Mouse (Mus musculus): ENCODE measurements around the gene Isca1. TPM values are rescaled to one million over a fixed set of nuclear protein-coding genes. Genes with fewer than 3 reads are reported as not detected.
"Not testable (repeated sequence)": the region's sequence is repeated elsewhere in the genome, so short reads cannot be mapped to it uniquely, and the experiment has no call there.

Gene Isca1
- total RNA-seq (2017) = 57.1 to 69.2 TPM (median 64.4 TPM) in 3 replicates

DNA sequence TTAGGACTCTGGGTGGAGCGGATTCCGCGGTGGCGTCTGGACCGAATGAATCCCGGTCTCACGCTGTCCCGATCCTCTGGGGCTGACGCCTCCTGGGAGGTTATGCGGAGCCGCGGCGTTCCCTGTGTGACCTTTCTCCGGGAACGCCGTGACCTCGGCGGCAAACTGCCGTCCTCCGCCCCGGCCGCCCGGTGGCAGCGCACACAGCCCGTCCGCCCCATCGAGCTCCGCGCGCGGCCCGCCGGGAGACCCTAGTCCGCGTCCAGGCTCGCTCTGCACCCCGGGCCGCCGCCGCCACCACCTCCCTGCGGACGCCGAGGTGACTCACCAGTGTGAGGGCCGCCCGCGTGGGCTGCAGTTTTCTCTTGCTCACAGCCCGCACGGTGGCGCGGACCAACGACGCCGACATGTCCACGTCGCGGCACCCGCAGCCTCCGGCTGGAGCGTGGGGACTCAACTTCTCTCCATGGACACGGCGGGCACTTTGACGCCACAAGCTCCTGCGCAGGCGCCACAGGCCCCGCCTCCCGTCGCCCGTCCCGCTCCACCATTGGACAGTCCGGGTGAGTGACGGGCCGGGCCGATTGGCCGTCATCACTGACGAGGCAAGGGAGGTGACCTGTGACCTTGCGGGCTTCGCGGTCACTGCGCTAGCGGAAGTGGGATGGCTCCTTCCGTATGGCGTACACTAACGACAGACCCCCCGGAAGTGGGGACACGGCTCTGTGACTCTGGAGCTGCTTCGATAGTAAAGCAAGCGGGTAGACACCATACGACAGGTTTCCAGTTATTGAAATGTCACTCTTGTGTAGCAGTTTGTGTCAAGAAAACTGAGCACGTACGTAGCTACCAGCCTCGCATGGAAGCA lies at the start of gene Isca1:
Gene Isca1, minus strand, starts transcription at position 515 of the 868 bp plus-strand sequence.
- ATAC-seq (replicated peaks; ENCODE audit: insufficient number of reproducible peaks, low FRiP score, low TSS enrichment, poor library complexity, severe bottlenecking) = peak; percentile 94

GRCm38 (mm10) chr13:59817352-59817751 lies 47.7 kb upstream of the Isca1 start:
- no peak for ATAC-seq (replicated peaks; ENCODE audit: insufficient number of reproducible peaks, low FRiP score, low TSS enrichment, poor library complexity, severe bottlenecking)

DNA sequence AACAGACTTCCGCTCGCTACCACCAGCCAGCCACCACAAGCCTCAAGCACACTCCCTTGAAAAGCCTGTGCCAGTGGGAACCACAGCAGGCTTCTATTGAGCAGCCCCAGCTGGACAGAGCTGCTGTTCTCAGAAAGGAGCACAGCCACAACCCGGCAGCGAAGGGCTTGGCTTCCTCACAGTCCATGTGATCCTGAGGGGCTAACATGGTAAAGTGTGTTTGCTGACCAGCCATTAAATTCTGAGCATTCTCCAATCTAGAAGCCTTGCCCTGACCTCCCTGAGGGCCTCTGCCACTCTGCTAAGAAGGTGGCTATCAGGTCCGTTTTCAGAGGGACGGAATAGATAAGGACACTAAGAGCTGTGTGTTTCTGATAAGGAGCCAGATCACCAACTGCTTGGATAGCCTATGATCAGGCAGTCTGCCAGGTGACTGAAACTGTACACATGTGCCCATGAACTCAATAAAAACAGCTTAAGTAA lies 44.5 kb upstream of the Isca1 start:
- no peak for ATAC-seq (replicated peaks; ENCODE audit: insufficient number of reproducible peaks, low FRiP score, low TSS enrichment, poor library complexity, severe bottlenecking)

GRCm38 (mm10) chr13:59811581-59811980 lies 42.0 kb upstream of the Isca1 start:
- ATAC-seq (replicated peaks; ENCODE audit: insufficient number of reproducible peaks, low FRiP score, low TSS enrichment, poor library complexity, severe bottlenecking) = no peak

- no peak for ATAC-seq (replicated peaks; ENCODE audit: insufficient number of reproducible peaks, low FRiP score, low TSS enrichment, poor library complexity, severe bottlenecking)
Measured at GRCm38 (mm10) chr13:59801000-59801399, 31.4 kb upstream of the Isca1 start.

GRCm38 (mm10) chr13:59800077-59800476 lies 30.5 kb upstream of the Isca1 start:
- ATAC-seq (replicated peaks; ENCODE audit: insufficient number of reproducible peaks, low FRiP score, low TSS enrichment, poor library complexity, severe bottlenecking) = no peak

- 0 out of 2 replicates have a peak, but pooled peaks have one; percentile 15 for ATAC-seq (replicated peaks; ENCODE audit: insufficient number of reproducible peaks, low FRiP score, low TSS enrichment, poor library complexity, severe bottlenecking)
Measured at GRCm38 (mm10) chr13:59798306-59798705, 28.7 kb upstream of the Isca1 start.

DNA sequence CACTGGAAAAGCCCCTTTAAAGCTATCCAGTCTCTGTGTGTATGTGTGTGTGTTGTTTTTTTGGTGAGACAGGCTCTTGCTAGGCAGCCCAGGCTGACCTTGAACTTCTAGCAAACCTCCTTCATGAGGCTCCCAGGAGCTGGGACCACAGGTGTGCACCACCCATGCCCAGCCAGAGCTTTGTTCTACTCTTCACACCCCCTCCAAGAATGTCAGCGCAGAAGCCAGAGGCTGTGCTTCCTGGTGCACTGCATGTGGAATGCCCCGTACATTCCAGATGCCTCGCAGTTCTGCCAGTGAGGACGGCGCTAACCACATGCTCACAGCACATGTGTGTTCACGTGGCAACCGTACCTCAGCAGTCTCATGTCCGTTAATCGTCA lies 26.8 kb upstream of the Isca1 start:
- no peak for ATAC-seq (replicated peaks; ENCODE audit: insufficient number of reproducible peaks, low FRiP score, low TSS enrichment, poor library complexity, severe bottlenecking)

GRCm38 (mm10) chr13:59795807-59796465 lies 26.3 kb upstream of the Isca1 start:
- ATAC-seq (replicated peaks; ENCODE audit: insufficient number of reproducible peaks, low FRiP score, low TSS enrichment, poor library complexity, severe bottlenecking) = no peak

DNA sequence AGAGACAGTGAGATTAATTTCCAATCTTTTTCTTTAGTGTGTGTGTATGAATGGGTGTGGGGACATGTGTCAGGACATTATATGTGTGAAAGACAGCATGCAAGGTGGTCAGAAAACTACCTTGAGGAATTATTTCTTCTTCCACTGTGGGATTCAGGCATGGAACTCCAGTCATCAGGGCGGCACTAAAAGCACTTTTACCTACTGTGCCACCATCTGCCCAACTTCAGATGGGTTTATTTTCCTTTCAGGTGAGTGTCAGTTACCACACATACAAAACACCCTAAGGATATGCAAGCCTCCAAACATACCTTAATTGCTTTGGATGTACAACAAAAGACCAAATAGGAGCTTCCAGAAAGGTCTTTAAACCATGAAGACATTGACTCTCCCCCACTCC lies 25.2 kb upstream of the Isca1 start:
- no peak for ATAC-seq (replicated peaks; ENCODE audit: insufficient number of reproducible peaks, low FRiP score, low TSS enrichment, poor library complexity, severe bottlenecking)

DNA sequence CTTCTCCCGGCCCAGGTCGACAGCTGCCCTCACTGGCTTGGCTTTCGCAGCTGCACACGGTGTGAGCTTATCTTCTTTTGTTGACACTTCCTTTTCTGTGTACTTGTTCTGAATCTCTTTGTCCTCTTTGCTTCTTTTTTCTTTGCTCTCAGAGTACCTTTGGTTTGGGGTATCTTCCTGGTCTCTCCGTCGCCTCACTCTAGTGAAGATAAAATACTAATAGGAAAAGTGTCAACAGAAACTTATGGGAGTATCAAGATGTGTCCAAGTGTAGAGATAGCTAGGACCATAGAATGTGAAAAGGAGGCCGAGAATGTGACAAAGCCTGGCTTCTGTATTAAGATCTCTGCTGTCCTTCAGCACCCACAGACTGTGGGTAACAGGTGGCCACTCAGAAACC lies 12.5 kb upstream of the Isca1 start, which contains the start of gene Gm49354:
Gene Gm49354, minus strand, starts transcription at position 101 of the 400 bp plus-strand sequence.
- ATAC-seq (replicated peaks; ENCODE audit: insufficient number of reproducible peaks, low FRiP score, low TSS enrichment, poor library complexity, severe bottlenecking) = no peak

DNA sequence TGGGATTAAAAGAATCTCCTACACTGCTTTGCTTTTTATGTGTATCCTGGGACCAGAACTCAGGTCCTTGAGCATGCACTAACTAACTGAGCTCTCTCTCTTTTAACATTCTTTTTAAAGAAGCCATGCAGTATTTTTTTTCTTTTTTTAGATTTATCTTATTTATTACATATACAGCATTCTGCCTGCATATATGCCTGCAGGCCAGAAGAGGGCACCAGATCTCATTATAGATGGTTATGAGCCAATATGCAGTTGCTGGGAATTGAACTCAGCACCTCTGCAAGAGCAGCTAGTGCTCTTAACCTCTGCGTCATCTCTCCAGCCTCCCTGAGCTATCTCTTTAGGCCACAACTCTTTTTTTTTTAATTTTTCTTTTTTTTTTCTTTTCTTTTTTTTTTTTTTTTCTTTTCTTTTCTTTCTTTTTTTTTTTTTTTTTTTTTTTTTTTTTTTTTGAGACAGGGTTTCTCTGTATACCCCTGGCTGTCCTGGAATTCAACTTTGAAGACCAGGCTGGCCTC lies 10.2 kb upstream of the Isca1 start:
- ATAC-seq (replicated peaks; ENCODE audit: insufficient number of reproducible peaks, low FRiP score, low TSS enrichment, poor library complexity, severe bottlenecking) = not testable (repeated sequence)

DNA sequence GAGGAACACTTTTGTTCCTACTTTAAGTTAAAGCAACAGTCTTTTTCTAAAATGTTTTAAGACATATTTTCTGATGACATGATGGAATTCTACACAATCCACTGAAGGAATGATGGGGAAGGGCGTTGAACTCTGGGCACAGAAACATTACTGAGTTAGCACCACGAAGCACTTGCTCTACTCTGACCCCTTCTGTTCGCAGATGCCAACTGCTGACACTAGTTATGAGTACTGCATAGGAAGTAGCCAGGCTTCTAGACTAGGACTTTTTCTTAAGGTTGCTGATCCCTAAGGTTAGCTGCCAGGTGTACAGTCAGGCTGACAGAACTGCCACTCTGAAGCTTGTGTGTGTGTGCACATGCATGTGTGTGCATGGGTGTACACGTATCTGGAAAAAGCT lies 9.6 kb upstream of the Isca1 start:
- ATAC-seq (replicated peaks; ENCODE audit: insufficient number of reproducible peaks, low FRiP score, low TSS enrichment, poor library complexity, severe bottlenecking) = no peak

GRCm38 (mm10) chr13:59775168-59775567 lies 5.6 kb upstream of the Isca1 start:
- no peak for ATAC-seq (replicated peaks; ENCODE audit: insufficient number of reproducible peaks, low FRiP score, low TSS enrichment, poor library complexity, severe bottlenecking)

DNA sequence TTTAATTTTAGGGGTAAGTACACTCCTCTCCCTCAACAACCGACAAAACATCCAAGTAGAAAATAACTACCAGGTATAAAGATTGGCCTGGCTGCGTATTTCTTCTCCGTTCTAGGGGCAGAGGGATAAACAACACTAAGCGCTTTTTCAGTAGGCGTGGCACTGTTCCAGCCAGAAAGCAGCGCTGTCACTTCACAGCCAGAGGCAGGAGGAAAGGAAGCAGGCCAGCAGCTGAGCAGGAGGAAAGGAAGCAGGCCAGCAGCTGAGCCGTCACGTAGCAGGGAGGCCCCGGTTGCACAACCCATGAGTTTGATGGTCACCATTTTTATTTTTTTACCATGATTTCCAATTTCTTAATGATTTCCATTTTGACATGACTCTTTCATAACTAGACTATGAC lies 1.6 kb upstream of the Isca1 start:
- ATAC-seq (replicated peaks; ENCODE audit: insufficient number of reproducible peaks, low FRiP score, low TSS enrichment, poor library complexity, severe bottlenecking) = peak; percentile 52

DNA sequence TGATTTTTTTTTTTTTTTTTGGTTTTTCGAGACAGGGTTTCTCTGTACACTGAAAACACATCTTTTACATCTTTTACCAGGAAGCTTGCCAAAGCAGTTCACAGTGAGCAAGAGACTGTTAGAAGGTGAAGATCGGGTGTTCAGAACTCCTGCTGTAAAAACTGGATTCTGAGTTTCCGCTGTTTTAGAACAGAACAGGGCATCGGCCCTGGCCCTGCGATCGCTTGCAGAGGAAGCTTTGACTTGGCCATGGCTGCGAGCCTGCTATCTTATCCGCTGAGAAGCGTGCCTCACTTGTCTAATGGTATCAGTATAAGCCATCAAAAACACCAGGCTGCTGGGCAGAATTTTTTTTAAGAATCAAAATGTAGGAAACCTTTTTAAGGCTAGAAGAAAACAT lies 1.2 kb upstream of the Isca1 start:
- no peak for ATAC-seq (replicated peaks; ENCODE audit: insufficient number of reproducible peaks, low FRiP score, low TSS enrichment, poor library complexity, severe bottlenecking)

DNA sequence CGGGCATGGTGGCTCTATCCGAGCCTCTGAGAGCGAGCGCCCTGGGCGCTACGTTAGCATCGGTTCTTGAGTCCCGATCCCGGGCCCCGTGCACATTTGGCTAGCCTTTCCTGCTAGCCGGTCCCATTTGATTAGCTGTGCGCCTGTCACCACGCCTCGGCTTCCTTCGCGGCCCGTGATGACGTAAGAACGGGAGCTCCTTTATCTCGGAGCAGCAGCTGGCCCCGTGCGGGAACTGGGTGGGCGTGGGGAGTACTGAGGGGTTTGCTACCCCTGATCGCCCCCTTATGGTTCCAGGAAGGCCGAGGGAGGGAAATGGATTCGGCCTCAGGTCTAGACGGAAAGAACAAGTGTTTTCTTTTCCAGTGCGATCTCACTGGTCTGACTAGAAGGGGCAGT lies 553 bp upstream of the Isca1 start:
- ATAC-seq (replicated peaks; ENCODE audit: insufficient number of reproducible peaks, low FRiP score, low TSS enrichment, poor library complexity, severe bottlenecking) = peak; percentile 59

GRCm38 (mm10) chr13:59768531-59768930 lies 1.1 kb downstream of the Isca1 start:
- no peak for ATAC-seq (replicated peaks; ENCODE audit: insufficient number of reproducible peaks, low FRiP score, low TSS enrichment, poor library complexity, severe bottlenecking)

- ATAC-seq (replicated peaks; ENCODE audit: insufficient number of reproducible peaks, low FRiP score, low TSS enrichment, poor library complexity, severe bottlenecking) = no peak
Measured at GRCm38 (mm10) chr13:59766786-59767515, 2.7 kb downstream of the Isca1 start.
